Mouse (Mus musculus): Measurements from ENCODE around the gene Rbm47. TPM values are rescaled to one million over a fixed set of nuclear protein-coding genes. Genes with fewer than 3 reads are reported as not detected.

Rbm47 gene
- polyA plus RNA-seq, 1 experiment from 2014 or later, result 2.0 TPM

- H3K4me1 ChIP-seq (replicated peaks; ENCODE audit: control insufficient read depth, insufficient read depth, low read length), result peaks cover 8% of the 10 kb centered on the region
- WGBS, result 46% methylated on average over 2 of the region's 2 CpGs
- no peak overlapping the region for H3K4me2 ChIP-seq (ENCODE audit: low read length)
- H3K9me3 ChIP-seq (ENCODE audit: control insufficient read depth, low read length), result no peaks in the 10 kb centered on the region
- H3K27ac ChIP-seq (ENCODE audit: low read length), result no peak overlapping the region
- H3K9ac ChIP-seq (replicated peaks; ENCODE audit: low read depth, low read length), result no peak overlapping the region
- H3K4me3 ChIP-seq (replicated peaks; ENCODE audit: low read length), result no peak overlapping the region
- H3K36me3 ChIP-seq (ENCODE audit: control insufficient read depth, insufficient read depth), result no peaks in the 10 kb centered on the region
- no peaks in the 10 kb centered on the region for H3K27me3 ChIP-seq (replicated peaks; ENCODE audit: control insufficient read depth, insufficient read depth, low read length)
- no peak for ATAC-seq
These were observed 102.6 kb downstream of the Rbm47 start for GRCm38 (mm10) chr5:66070350-66070749.

- no peaks in the 10 kb centered on the region for H3K27me3 ChIP-seq (replicated peaks; ENCODE audit: control insufficient read depth, insufficient read depth, low read length)
- H3K36me3 ChIP-seq (ENCODE audit: control insufficient read depth, insufficient read depth), result no peaks in the 10 kb centered on the region
- no peaks in the 10 kb centered on the region for H3K9me3 ChIP-seq (ENCODE audit: control insufficient read depth, low read length)
- H3K4me1 ChIP-seq (replicated peaks; ENCODE audit: control insufficient read depth, insufficient read depth, low read length), result peaks cover 8% of the 10 kb centered on the region
- H3K27ac ChIP-seq (ENCODE audit: low read length), result no peak overlapping the region
- peak; percentile 40; the same call in 1 of the 2 replicates for ATAC-seq
- H3K4me3 ChIP-seq (replicated peaks; ENCODE audit: low read length), result peak overlapping the region; percentile 40
- H3K9ac ChIP-seq (replicated peaks; ENCODE audit: low read depth, low read length), result 0 out of 2 replicates have a peak overlapping the region, but pooled peaks have one; percentile 19
- H3K4me2 ChIP-seq (ENCODE audit: low read length), result peak overlapping the region; percentile 63
- 4% methylated on average over 27 of the region's 27 CpGs for WGBS
These were observed 103.3 kb downstream of the Rbm47 start for GRCm38 (mm10) chr5:66069470-66070144.

- no peaks in the 10 kb centered on the region for H3K36me3 ChIP-seq (ENCODE audit: control insufficient read depth, insufficient read depth)
- no peak overlapping the region for H3K27ac ChIP-seq (ENCODE audit: low read length)
- no peaks in the 10 kb centered on the region for H3K27me3 ChIP-seq (replicated peaks; ENCODE audit: control insufficient read depth, insufficient read depth, low read length)
- 45% methylated on average over 7 of the region's 7 CpGs for WGBS
- H3K4me2 ChIP-seq (ENCODE audit: low read length), result no peak overlapping the region; the same call in 1 of the 2 replicates
- H3K9me3 ChIP-seq (ENCODE audit: control insufficient read depth, low read length), result no peaks in the 10 kb centered on the region
- no peak overlapping the region for H3K9ac ChIP-seq (replicated peaks; ENCODE audit: low read depth, low read length)
- peaks cover 8% of the 10 kb centered on the region for H3K4me1 ChIP-seq (replicated peaks; ENCODE audit: control insufficient read depth, insufficient read depth, low read length)
- H3K4me3 ChIP-seq (replicated peaks; ENCODE audit: low read length), result no peak overlapping the region; the same call in 1 of the 2 replicates
- ATAC-seq, result no peak
These were observed 103.8 kb downstream of the Rbm47 start for GRCm38 (mm10) chr5:66069133-66069469.

- no peaks in the 10 kb centered on the region for H3K36me3 ChIP-seq (ENCODE audit: control insufficient read depth, insufficient read depth)
- H3K4me3 ChIP-seq (replicated peaks; ENCODE audit: low read length), result no peak overlapping the region
- no peak overlapping the region for H3K4me2 ChIP-seq (ENCODE audit: low read length)
- no peak overlapping the region for H3K9ac ChIP-seq (replicated peaks; ENCODE audit: low read depth, low read length)
- H3K27me3 ChIP-seq (replicated peaks; ENCODE audit: control insufficient read depth, insufficient read depth, low read length), result no peaks in the 10 kb centered on the region
- no peak for ATAC-seq
- peaks cover 8% of the 10 kb centered on the region for H3K4me1 ChIP-seq (replicated peaks; ENCODE audit: control insufficient read depth, insufficient read depth, low read length)
- H3K9me3 ChIP-seq (ENCODE audit: control insufficient read depth, low read length), result no peaks in the 10 kb centered on the region
- WGBS, result 87% methylated on average over 12 of the region's 12 CpGs
- H3K27ac ChIP-seq (ENCODE audit: low read length), result no peak overlapping the region
These were observed 104.6 kb downstream of the Rbm47 start for GRCm38 (mm10) chr5:66068068-66068920.

- no peak overlapping the region for H3K9ac ChIP-seq (replicated peaks; ENCODE audit: low read depth, low read length)
- 41% methylated on average over 7 of the region's 7 CpGs for WGBS
- no peaks in the 10 kb centered on the region for H3K27me3 ChIP-seq (replicated peaks; ENCODE audit: control insufficient read depth, insufficient read depth, low read length)
- H3K36me3 ChIP-seq (ENCODE audit: control insufficient read depth, insufficient read depth), result no peaks in the 10 kb centered on the region
- no peak overlapping the region for H3K4me2 ChIP-seq (ENCODE audit: low read length)
- H3K9me3 ChIP-seq (ENCODE audit: control insufficient read depth, low read length), result no peaks in the 10 kb centered on the region
- H3K4me3 ChIP-seq (replicated peaks; ENCODE audit: low read length), result no peak overlapping the region
- no peak overlapping the region for H3K27ac ChIP-seq (ENCODE audit: low read length)
- no peak for ATAC-seq
- peaks cover 9% of the 10 kb centered on the region for H3K4me1 ChIP-seq (replicated peaks; ENCODE audit: control insufficient read depth, insufficient read depth, low read length)
These were observed 105.7 kb downstream of the Rbm47 start for GRCm38 (mm10) chr5:66067219-66067618.

- H3K9ac ChIP-seq (replicated peaks; ENCODE audit: low read depth, low read length), result no peak overlapping the region
- peaks cover 7% of the 10 kb centered on the region for H3K4me1 ChIP-seq (replicated peaks; ENCODE audit: control insufficient read depth, insufficient read depth, low read length)
- H3K27me3 ChIP-seq (replicated peaks; ENCODE audit: control insufficient read depth, insufficient read depth, low read length), result no peaks in the 10 kb centered on the region
- H3K36me3 ChIP-seq (ENCODE audit: control insufficient read depth, insufficient read depth), result no peaks in the 10 kb centered on the region
- no peak overlapping the region for H3K4me2 ChIP-seq (ENCODE audit: low read length)
- 74% methylated on average over 3 of the region's 3 CpGs for WGBS
- no peak overlapping the region for H3K27ac ChIP-seq (ENCODE audit: low read length)
- ATAC-seq, result no peak
- H3K9me3 ChIP-seq (ENCODE audit: control insufficient read depth, low read length), result no peaks in the 10 kb centered on the region
- no peak overlapping the region for H3K4me3 ChIP-seq (replicated peaks; ENCODE audit: low read length)
These were observed 110.0 kb downstream of the Rbm47 start for GRCm38 (mm10) chr5:66062930-66063220.

- H3K9ac ChIP-seq (replicated peaks; ENCODE audit: low read depth, low read length), result no peak overlapping the region
- no peak overlapping the region for H3K4me3 ChIP-seq (replicated peaks; ENCODE audit: low read length)
- no peaks in the 10 kb centered on the region for H3K36me3 ChIP-seq (ENCODE audit: control insufficient read depth, insufficient read depth)
- peak; percentile 72 for ATAC-seq
- H3K4me2 ChIP-seq (ENCODE audit: low read length), result no peak overlapping the region
- no peaks in the 10 kb centered on the region for H3K9me3 ChIP-seq (ENCODE audit: control insufficient read depth, low read length)
- no peak overlapping the region for H3K27ac ChIP-seq (ENCODE audit: low read length)
- WGBS, result 66% methylated on average over 19 of the region's 19 CpGs
- H3K27me3 ChIP-seq (replicated peaks; ENCODE audit: control insufficient read depth, insufficient read depth, low read length), result no peaks in the 10 kb centered on the region
- peaks cover 7% of the 10 kb centered on the region for H3K4me1 ChIP-seq (replicated peaks; ENCODE audit: control insufficient read depth, insufficient read depth, low read length)
These were observed 110.6 kb downstream of the Rbm47 start for GRCm38 (mm10) chr5:66062046-66062929.

GRCm38 (mm10) chr5:66061667-66062045, 111.3 kb downstream of the Rbm47 start:
- Histone ChIP-seq H3K9me3 (ENCODE audit: control insufficient read depth, low read length) (no peaks in the 10 kb centered on the region), H3K4me3 (replicated peaks; ENCODE audit: low read length) (no peak overlapping the region), H3K27ac (ENCODE audit: low read length) (no peak overlapping the region), H3K4me2 (ENCODE audit: low read length) (no peak overlapping the region), H3K9ac (replicated peaks; ENCODE audit: low read depth, low read length) (no peak overlapping the region), H3K36me3 (ENCODE audit: control insufficient read depth, insufficient read depth) (no peaks in the 10 kb centered on the region), H3K27me3 (replicated peaks; ENCODE audit: control insufficient read depth, insufficient read depth, low read length) (no peaks in the 10 kb centered on the region), H3K4me1 (replicated peaks; ENCODE audit: control insufficient read depth, insufficient read depth, low read length) (peaks cover 7% of the 10 kb centered on the region)
- WGBS, result 79% methylated on average over 4 of the region's 4 CpGs
- ATAC-seq, result 0 out of 2 replicates have a peak, but pooled peaks have one; percentile 12

GRCm38 (mm10) chr5:66058844-66059243, 114.1 kb downstream of the Rbm47 start:
- H3K9ac ChIP-seq (replicated peaks; ENCODE audit: low read depth, low read length), result no peak overlapping the region
- H3K9me3 ChIP-seq (ENCODE audit: control insufficient read depth, low read length), result no peaks in the 10 kb centered on the region
- no peak for ATAC-seq
- no peak overlapping the region for H3K4me2 ChIP-seq (ENCODE audit: low read length)
- no peaks in the 10 kb centered on the region for H3K36me3 ChIP-seq (ENCODE audit: control insufficient read depth, insufficient read depth)
- H3K4me3 ChIP-seq (replicated peaks; ENCODE audit: low read length), result no peak overlapping the region
- peaks cover 7% of the 10 kb centered on the region for H3K4me1 ChIP-seq (replicated peaks; ENCODE audit: control insufficient read depth, insufficient read depth, low read length)
- H3K27me3 ChIP-seq (replicated peaks; ENCODE audit: control insufficient read depth, insufficient read depth, low read length), result no peaks in the 10 kb centered on the region
- 94% methylated on average over 5 of the region's 5 CpGs for WGBS
- H3K27ac ChIP-seq (ENCODE audit: low read length), result no peak overlapping the region

Measured in forebrain, embryonic 16.5 days (tissue).